Mouse (Mus musculus): ENCODE data around the gene Obox1. TPM values are rescaled to one million over a fixed set of nuclear protein-coding genes. Genes with fewer than 3 reads are reported as not detected.
"Not testable (repeated sequence)": the region's sequence is repeated elsewhere in the genome, so short reads cannot be mapped to it uniquely, and the experiment has no call there.

The Obox1 gene
- polyA plus RNA-seq (2015; fragmentation: Nextera tagmentation; extraction: Ambion mirVana), result not detected in 2 replicates

- H3K9me3 ChIP-seq (ENCODE audit: control insufficient read depth, low read length); H3K27ac ChIP-seq (ENCODE audit: low read length); H3K9ac ChIP-seq (ENCODE audit: low read depth, low read length); ATAC-seq; H3K4me2 ChIP-seq (ENCODE audit: low read depth, low read length); H3K4me3 ChIP-seq (ENCODE audit: low read length); H3K4me1 ChIP-seq (ENCODE audit: control insufficient read depth, insufficient read depth, low read length); H3K27me3 ChIP-seq (replicated peaks; ENCODE audit: control insufficient read depth, insufficient read depth, low read length); H3K36me3 ChIP-seq (ENCODE audit: control insufficient read depth, insufficient read depth, low read length): not testable (repeated sequence)
- no CpG with 5 or more reads among the region's 2 CpGs for WGBS
Measured at GRCm38 (mm10) chr7:15388421-15388998, at the start of gene Obox1, which contains the start of gene Obox2. TSS of gene Obox1 (plus strand) at chr7:15388948. TSS of gene Obox2 (plus strand) at chr7:15388721.

- not testable (repeated sequence) for H3K27me3 ChIP-seq (replicated peaks; ENCODE audit: control insufficient read depth, insufficient read depth, low read length); H3K4me2 ChIP-seq (ENCODE audit: low read depth, low read length); ATAC-seq; H3K9me3 ChIP-seq (ENCODE audit: control insufficient read depth, low read length); H3K9ac ChIP-seq (ENCODE audit: low read depth, low read length); H3K4me1 ChIP-seq (ENCODE audit: control insufficient read depth, insufficient read depth, low read length); H3K4me3 ChIP-seq (ENCODE audit: low read length); H3K27ac ChIP-seq (ENCODE audit: low read length); H3K36me3 ChIP-seq (ENCODE audit: control insufficient read depth, insufficient read depth, low read length)
- 59% methylated on average over 3 of the region's 3 CpGs for WGBS
Measured at GRCm38 (mm10) chr7:15399147-15399874, 10.6 kb downstream of the Obox1 start.

GRCm38 (mm10) chr7:15406816-15407215, 18.1 kb downstream of the Obox1 start:
- not testable (repeated sequence) for ATAC-seq; H3K27ac ChIP-seq (ENCODE audit: low read length); H3K4me2 ChIP-seq (ENCODE audit: low read depth, low read length); H3K9me3 ChIP-seq (ENCODE audit: control insufficient read depth, low read length); H3K4me1 ChIP-seq (ENCODE audit: control insufficient read depth, insufficient read depth, low read length); H3K27me3 ChIP-seq (replicated peaks; ENCODE audit: control insufficient read depth, insufficient read depth, low read length); H3K9ac ChIP-seq (ENCODE audit: low read depth, low read length); H3K4me3 ChIP-seq (ENCODE audit: low read length); H3K36me3 ChIP-seq (ENCODE audit: control insufficient read depth, insufficient read depth, low read length)
- WGBS, result 87% methylated on average over 10 of the region's 10 CpGs

GRCm38 (mm10) chr7:15418046-15418445, 29.3 kb downstream of the Obox1 start:
- not testable (repeated sequence) for H3K4me3 ChIP-seq (ENCODE audit: low read length); H3K27ac ChIP-seq (ENCODE audit: low read length); H3K36me3 ChIP-seq (ENCODE audit: control insufficient read depth, insufficient read depth, low read length); H3K9ac ChIP-seq (ENCODE audit: low read depth, low read length); H3K4me1 ChIP-seq (ENCODE audit: control insufficient read depth, insufficient read depth, low read length); ATAC-seq; H3K9me3 ChIP-seq (ENCODE audit: control insufficient read depth, low read length); H3K27me3 ChIP-seq (replicated peaks; ENCODE audit: control insufficient read depth, insufficient read depth, low read length); H3K4me2 ChIP-seq (ENCODE audit: low read depth, low read length)
- WGBS, result 85% methylated on average over 8 of the region's 9 CpGs

- not testable (repeated sequence) for ATAC-seq; H3K4me2 ChIP-seq (ENCODE audit: low read depth, low read length); H3K27me3 ChIP-seq (replicated peaks; ENCODE audit: control insufficient read depth, insufficient read depth, low read length); H3K4me1 ChIP-seq (ENCODE audit: control insufficient read depth, insufficient read depth, low read length); H3K9ac ChIP-seq (ENCODE audit: low read depth, low read length); H3K27ac ChIP-seq (ENCODE audit: low read length); H3K9me3 ChIP-seq (ENCODE audit: control insufficient read depth, low read length); H3K4me3 ChIP-seq (ENCODE audit: low read length); H3K36me3 ChIP-seq (ENCODE audit: control insufficient read depth, insufficient read depth, low read length)
- 82% methylated on average over 3 of the region's 4 CpGs for WGBS
Measured at GRCm38 (mm10) chr7:15425537-15425936, 36.8 kb downstream of the Obox1 start.

- not testable (repeated sequence) for H3K36me3 ChIP-seq (ENCODE audit: control insufficient read depth, insufficient read depth, low read length); H3K4me2 ChIP-seq (ENCODE audit: low read depth, low read length); H3K27ac ChIP-seq (ENCODE audit: low read length); H3K27me3 ChIP-seq (replicated peaks; ENCODE audit: control insufficient read depth, insufficient read depth, low read length); H3K9me3 ChIP-seq (ENCODE audit: control insufficient read depth, low read length); H3K4me3 ChIP-seq (ENCODE audit: low read length); ATAC-seq; H3K9ac ChIP-seq (ENCODE audit: low read depth, low read length); H3K4me1 ChIP-seq (ENCODE audit: control insufficient read depth, insufficient read depth, low read length)
- WGBS, result 80% methylated on average over 4 of the region's 5 CpGs
Measured at GRCm38 (mm10) chr7:15509411-15509810, 120.7 kb downstream of the Obox1 start.

Other genes with a start within 250 kb of the Obox1 start
- gene Obox2, start 227 bp upstream of the Obox1 start, polyA plus RNA-seq (2015; fragmentation: Nextera tagmentation; extraction: Ambion mirVana), result not detected in 2 replicates